Mouse (Mus musculus) liver, embryonic 14.5 days (tissue): Measurements from ENCODE around the gene Scyl1. TPM values are rescaled to one million over a fixed set of nuclear protein-coding genes. Genes with fewer than 3 reads are reported as not detected.

Experiments used
- ATAC-seq: fragments of 200-750 bp; cut with Nextera tagmentation; 2 replicates; pipeline ENCODE4 v1.8.0; 2017; ENCODE audit warnings: moderate number of reproducible peaks, mild to moderate bottlenecking, moderate library complexity; ENCODE audit not compliant: insufficient read depth
- DNase-seq, 3 experiments: peaks; one replicate each; pipeline ENCODE4 v3.0.0-alpha.2; 2012 to 2013; ENCODE audit warnings: low read depth in 3 of 3, low spot score in 3 of 3
- H3K27ac ChIP-seq: fragments of 300-500 bp; sonication (generic); 2 replicates; pipeline ENCODE4 v1.5.1; 2014; ENCODE audit warnings: moderate library complexity, mild to moderate bottlenecking, control low read depth, inconsistent platforms
- H3K27me3 ChIP-seq: fragments of 300-500 bp; sonication (generic); 2 replicates; pipeline ENCODE4 v1.6.1; 2014; ENCODE audit warnings: mild to moderate bottlenecking, low read length, moderate library complexity; ENCODE audit not compliant: control insufficient read depth, insufficient read depth
- H3K36me3 ChIP-seq: fragments of 300-500 bp; sonication (generic); replicated peaks from 2 replicates; pipeline ENCODE4 v1.6.1; 2014; ENCODE audit warnings: low read depth; ENCODE audit not compliant: control insufficient read depth, insufficient read depth
- H3K4me1 ChIP-seq, 2 experiments: fragments of 200-500 bp in 1 of 2; fragments of 300-500 bp in 1 of 2; sonication (generic) in 1 of 2; replicated peaks; 2 replicates each; pipeline ENCODE4 v1.6.1; 2012 to 2014; ENCODE audit warnings: antibody characterized with exemption in 1 of 2, inconsistent platforms in 1 of 2, low read length in 1 of 2; ENCODE audit not compliant: control insufficient read depth in 2 of 2, insufficient read depth in 2 of 2
- H3K4me2 ChIP-seq: fragments of 300-500 bp; sonication (generic); 2 replicates; pipeline ENCODE4 v1.6.1; 2014; ENCODE audit warnings: low read depth, mild to moderate bottlenecking, control low read depth, moderate library complexity
- H3K4me3 ChIP-seq, 2 experiments: fragments of 200-500 bp in 1 of 2; fragments of 300-500 bp in 1 of 2; sonication (generic) in 1 of 2; 2 replicates each; pipeline ENCODE4 v1.5.1; 2012 to 2014; ENCODE audit warnings: low read depth in 2 of 2, low read length in 2 of 2, mild to moderate bottlenecking in 2 of 2, control low read depth in 1 of 2, inconsistent platforms in 1 of 2, moderate library complexity in 1 of 2; ENCODE audit not compliant: insufficient read depth in 1 of 2
- H3K9ac ChIP-seq: fragments of 300-500 bp; sonication (generic); replicated peaks from 2 replicates; pipeline ENCODE4 v1.6.1; 2014; ENCODE audit warnings: mild to moderate bottlenecking, control low read depth, moderate library complexity
- H3K9me3 ChIP-seq: fragments of 300-500 bp; sonication (generic); 2 replicates; pipeline ENCODE4 v1.6.1; 2016; ENCODE audit warnings: low read length, mixed read lengths; ENCODE audit not compliant: control insufficient read depth
- CTCF ChIP-seq: IDR thresholded peaks from 2 replicates; pipeline ENCODE4 v1.5.1; 2016; ENCODE audit warnings: antibody characterized with exemption, low read depth, control low read depth
- EP300 ChIP-seq: IDR thresholded peaks from 2 replicates; pipeline ENCODE4 v1.6.1; 2016; ENCODE audit warnings: antibody characterized with exemption, low read depth
- WGBS: fragments of 180-500 bp; shearing (Covaris S2); extraction: QIAGEN DNeasy Blood & Tissue Kit; methylation state at CpG from one replicate; pipeline ENCODE4 v1.1.7; 2014; ENCODE audit not compliant: insufficient replicate concordance; 5-methylcytosine and 5-hydroxymethylcytosine counted together
- polyA plus RNA-seq, 2 experiments: library from polyadenylated mRNA; depleted of rRNA in 1 of 2; stranded (reverse) in 1 of 2; unstranded in 1 of 2; fragments of >200 nt; fragmentation: Nextera tagmentation in 1 of 2; extraction: Ambion mirVana in 1 of 2; gene quantifications; 2 replicates each; pipeline versions ENCODE4 v1.2.1 to v1.2.3; 2012 to 2014

Gene Scyl1
- polyA plus RNA-seq, 2 experiments: 15.8 to 27.1 TPM

DNA sequence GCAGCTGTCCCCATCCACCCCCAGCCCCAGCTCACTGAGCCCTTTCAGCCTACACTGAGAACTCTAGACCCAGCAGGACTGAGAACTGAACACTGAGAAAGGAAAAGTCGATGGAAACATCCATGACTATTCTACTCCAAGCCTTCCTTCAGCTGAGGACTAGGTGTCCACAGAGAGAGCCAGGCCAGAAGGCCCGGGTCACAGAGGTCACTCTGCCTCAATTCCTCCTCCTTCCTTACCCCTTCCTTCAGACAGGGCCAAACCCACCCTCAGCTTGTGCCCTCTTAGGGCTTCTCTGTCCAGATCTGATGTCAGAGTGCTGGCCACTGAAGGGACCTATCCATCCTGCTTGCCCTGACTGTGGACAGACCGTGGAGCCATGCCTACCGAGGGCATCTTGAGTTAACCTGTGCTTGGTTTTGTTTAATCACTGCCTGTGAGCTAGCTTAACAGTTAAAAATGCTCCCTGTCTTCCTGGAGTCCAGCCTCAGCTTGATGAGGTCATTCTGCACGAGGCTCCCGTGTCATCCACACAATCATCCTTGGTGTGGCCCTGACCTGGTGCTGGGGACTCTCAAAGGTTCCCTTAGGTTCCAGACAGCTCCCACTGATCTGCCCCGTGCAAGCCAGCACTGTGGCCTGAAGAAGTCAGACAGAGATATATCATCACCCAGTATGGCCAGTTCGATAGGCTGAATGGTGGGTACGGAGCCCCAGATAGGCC is 39.8 kb upstream of the Scyl1 start:
- Histone ChIP-seq H3K4me3 (no peak overlapping the region), H3K4me1 (peaks cover 14 to 37% of the 10 kb centered on the region in 2 experiments), H3K36me3 (no peaks in the 10 kb centered on the region), H3K9ac (no peak overlapping the region), H3K27ac (no peak overlapping the region), H3K4me2 (no peak overlapping the region), H3K27me3 (no peaks in the 10 kb centered on the region), H3K9me3 (no peaks in the 10 kb centered on the region)
- WGBS: 60% methylated on average over 9 of the region's 9 CpGs
- no peak for DNase-seq
- no peak for TF ChIP-seq EP300
- no peak for TF ChIP-seq CTCF
- no peak for ATAC-seq

DNA sequence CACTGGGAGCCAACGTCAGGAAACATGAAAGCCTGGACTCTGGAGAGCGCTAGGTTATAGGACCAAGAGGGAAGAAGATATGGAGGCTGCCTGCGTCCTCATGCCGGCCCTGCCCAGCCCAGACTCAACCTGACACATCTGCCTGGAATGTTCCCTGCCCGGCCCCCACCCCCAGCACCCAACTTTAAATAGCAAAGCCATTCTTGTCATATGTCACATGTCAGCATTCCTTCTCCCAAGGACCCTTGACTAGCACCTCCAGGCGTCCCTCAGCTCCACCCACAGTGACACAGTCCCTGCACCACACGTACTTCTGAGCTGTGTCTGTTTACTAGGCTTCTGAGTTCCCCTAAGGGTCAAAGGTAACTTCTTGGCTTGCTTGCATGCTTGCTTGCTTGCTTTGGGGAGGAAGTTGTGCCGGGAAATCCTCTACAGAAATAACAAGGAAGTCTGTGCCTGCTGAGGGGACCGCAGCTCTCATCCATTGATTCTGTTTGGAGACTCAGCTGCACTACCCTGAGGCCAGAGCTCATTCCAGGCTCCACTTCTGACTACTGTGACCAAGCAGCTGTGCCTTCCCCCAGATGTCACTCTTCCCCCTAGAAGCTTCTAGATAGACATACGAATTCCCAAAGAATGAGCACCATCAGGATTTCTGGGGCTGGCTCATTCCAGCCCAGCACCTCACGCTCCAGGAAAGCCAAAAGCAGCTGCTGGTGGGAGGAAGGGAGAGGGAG is 39.1 kb upstream of the Scyl1 start:
- no peak for DNase-seq
- H3K9ac ChIP-seq: no peak overlapping the region
- 52% methylated on average over 11 of the region's 11 CpGs for WGBS

DNA sequence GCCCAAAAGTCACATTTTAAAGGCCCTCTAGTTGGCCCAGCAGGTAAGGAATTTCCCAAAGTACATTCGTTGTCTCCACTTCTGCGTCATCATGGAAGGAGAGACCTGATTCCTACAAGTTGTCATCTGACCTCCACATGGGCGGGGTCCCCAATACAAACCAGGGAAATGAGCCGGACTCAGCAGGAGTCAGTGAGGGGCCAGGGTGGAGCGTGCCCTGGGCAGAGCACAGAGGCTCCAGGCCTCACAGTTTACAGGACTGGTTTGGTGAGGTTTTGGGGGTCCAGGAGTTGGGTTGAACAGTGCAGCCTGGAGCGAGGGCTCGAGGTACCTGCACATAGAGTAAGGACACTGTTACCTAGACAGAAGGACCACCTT is 38.5 kb upstream of the Scyl1 start:
- Histone ChIP-seq H3K4me3 (no peak overlapping the region), H3K9ac (no peak overlapping the region), H3K9me3 (no peaks in the 10 kb centered on the region), H3K27me3 (no peaks in the 10 kb centered on the region), H3K4me1 (peaks cover 25 to 42% of the 10 kb centered on the region in 2 experiments), H3K36me3 (no peaks in the 10 kb centered on the region), H3K4me2 (no peak overlapping the region), H3K27ac (no peak overlapping the region)
- TF ChIP-seq EP300 (no peak), CTCF (no peak)
- no peak for DNase-seq
- no peak for ATAC-seq
- WGBS: 71% methylated on average over 7 of the region's 7 CpGs

More for the DNA sequence above, 39.1 kb upstream of the Scyl1 start:
- H3K27ac ChIP-seq: no peak overlapping the region
- H3K4me2 ChIP-seq: no peak overlapping the region
- no peak for TF ChIP-seq CTCF
- no peak for TF ChIP-seq EP300
- no peaks in the 10 kb centered on the region for H3K27me3 ChIP-seq
- H3K36me3 ChIP-seq: no peaks in the 10 kb centered on the region
- no peaks in the 10 kb centered on the region for H3K9me3 ChIP-seq
- H3K4me1 ChIP-seq: peaks cover 19 to 38% of the 10 kb centered on the region in 2 experiments
- ATAC-seq: peak; percentile 22; the same call in 1 of the 2 replicates
- H3K4me3 ChIP-seq: no peak overlapping the region

DNA sequence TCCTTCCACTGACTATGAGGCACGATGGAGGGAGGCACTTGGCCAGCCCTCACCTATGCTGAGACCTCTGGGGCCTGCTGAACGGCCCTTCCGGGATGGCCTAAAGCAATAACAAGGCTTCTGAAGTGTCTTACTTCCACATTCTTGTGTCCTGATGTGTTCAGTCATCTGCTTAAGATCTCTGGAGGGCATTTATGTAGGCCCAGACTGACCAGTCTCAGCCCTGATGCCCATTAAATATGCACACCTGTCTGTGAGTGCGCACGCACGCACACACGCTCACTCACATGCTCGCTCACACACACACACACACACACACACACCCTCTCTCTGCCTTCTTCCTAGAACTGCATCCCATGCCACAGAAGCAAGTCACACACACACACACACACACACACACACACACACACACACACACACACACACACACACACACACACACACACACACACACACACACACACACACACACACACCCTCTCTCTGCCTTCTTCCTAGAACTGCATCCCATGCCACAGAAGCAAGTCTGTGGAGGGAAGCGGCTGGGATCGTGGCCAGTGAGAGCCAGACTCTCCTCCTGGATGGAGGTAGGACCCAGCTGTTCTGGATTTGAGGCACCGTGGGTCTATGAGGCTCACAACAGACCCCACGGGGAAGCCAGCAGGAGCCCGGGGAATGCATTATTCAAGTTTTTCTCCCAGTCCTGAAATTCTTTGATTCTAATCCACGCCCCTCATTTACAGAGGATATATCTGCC is 37.9 kb upstream of the Scyl1 start:
- Histone ChIP-seq H3K4me1 (peaks cover 30 to 48% of the 10 kb centered on the region in 2 experiments), H3K9me3 (no peaks in the 10 kb centered on the region), H3K36me3 (no peaks in the 10 kb centered on the region), H3K4me2 (no peak overlapping the region), H3K4me3 (no peak overlapping the region), H3K9ac (no peak overlapping the region), H3K27ac (no peak overlapping the region), H3K27me3 (no peaks in the 10 kb centered on the region)
- ATAC-seq (no peak), DNase-seq (no peak)
- TF ChIP-seq EP300: no peak
- TF ChIP-seq CTCF: no peak
- WGBS: 78% methylated on average over 14 of the region's 14 CpGs

DNA sequence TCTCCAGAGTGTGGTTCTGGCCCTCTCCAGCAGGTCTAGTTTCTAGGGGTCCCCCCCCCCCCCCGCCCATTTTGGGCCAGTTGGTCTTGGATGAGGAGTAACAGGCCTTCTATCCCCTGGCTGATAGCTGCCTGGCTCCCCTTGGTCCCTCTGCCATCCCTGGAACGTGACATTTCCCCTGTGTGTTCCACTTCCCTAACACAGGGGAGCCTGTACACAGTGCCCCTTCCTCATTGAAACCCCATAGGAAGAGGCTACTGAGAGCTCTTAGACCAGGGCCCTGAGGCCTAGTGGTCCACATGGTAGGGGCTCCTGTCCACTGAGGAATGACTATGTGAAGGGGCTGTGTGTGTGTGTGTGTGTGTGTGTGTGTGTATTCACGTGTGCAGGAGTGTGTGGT is 36.5 kb upstream of the Scyl1 start:
- Histone ChIP-seq H3K9me3 (no peaks in the 10 kb centered on the region), H3K4me2 (no peak overlapping the region), H3K9ac (no peak overlapping the region), H3K27me3 (no peaks in the 10 kb centered on the region), H3K27ac (no peak overlapping the region; the same call in 1 of the 2 replicates), H3K4me1 (peaks cover 38 to 54% of the 10 kb centered on the region in 2 experiments), H3K36me3 (no peaks in the 10 kb centered on the region), H3K4me3 (no peak overlapping the region)
- TF ChIP-seq CTCF: no peak
- no peak for TF ChIP-seq EP300
- DNase-seq (no peak), ATAC-seq (no peak)
- 40% methylated on average over 3 of the region's 3 CpGs for WGBS
